Mouse (Mus musculus): Measurements from ENCODE around the gene Pdpr. TPM values are rescaled to one million over a fixed set of nuclear protein-coding genes. Genes with fewer than 3 reads are reported as not detected.

Gene Pdpr
- polyA plus RNA-seq, 1 experiment: 3.0 TPM

Other genes starting within 250 kb of the Pdpr start
- gene Cog4, start 248.0 kb upstream of the Pdpr start, polyA plus RNA-seq (2012; rRNA removed): 29.3 and 36.6 TPM in 2 replicates
- 34.0 and 37.2 TPM in 2 replicates for gene Sf3b3, start 247.8 kb upstream of the Pdpr start, polyA plus RNA-seq (2012; rRNA removed)
- gene Fuk, start 192.1 kb upstream of the Pdpr start, polyA plus RNA-seq (2012; rRNA removed): 13.2 and 25.7 TPM in 2 replicates
- 5.0 and 6.9 TPM in 2 replicates for gene St3gal2, start 174.7 kb upstream of the Pdpr start, polyA plus RNA-seq (2012; rRNA removed)
- 20.6 and 24.2 TPM in 2 replicates for gene Ddx19a, start 96.8 kb upstream of the Pdpr start, polyA plus RNA-seq (2012; rRNA removed)
- gene Ddx19b, start 62.9 kb upstream of the Pdpr start, polyA plus RNA-seq (2012; rRNA removed): 3.5 and 4.3 TPM in 2 replicates
- gene Aars, start 61.5 kb upstream of the Pdpr start, polyA plus RNA-seq (2012; rRNA removed): 27.9 and 37.2 TPM in 2 replicates
- 0.10 TPM in 1 of 2 replicates, not detected in the other for gene Exosc6, start 38.3 kb upstream of the Pdpr start, polyA plus RNA-seq (2012; rRNA removed)
- gene Clec18a, start 2.2 kb upstream of the Pdpr start, polyA plus RNA-seq (2012; rRNA removed): 0.05 TPM in 1 of 2 replicates, not detected in the other
- 21.0 and 28.7 TPM in 2 replicates for gene Glg1, start 164.6 kb downstream of the Pdpr start, polyA plus RNA-seq (2012; rRNA removed)
- 13.5 and 19.7 TPM in 2 replicates for gene Rfwd3, start 205.6 kb downstream of the Pdpr start, polyA plus RNA-seq (2012; rRNA removed)
- gene Mlkl, start 243.5 kb downstream of the Pdpr start, polyA plus RNA-seq (2012; rRNA removed): 3.8 and 5.4 TPM in 2 replicates

Measured in large intestine, adult 2 months (tissue).